Mouse (Mus musculus): ENCODE data around the gene Kctd8. TPM values are rescaled to one million over a fixed set of nuclear protein-coding genes. Genes with fewer than 3 reads are reported as not detected.

Gene Kctd8
- not detected for total RNA-seq (2023)

DNA sequence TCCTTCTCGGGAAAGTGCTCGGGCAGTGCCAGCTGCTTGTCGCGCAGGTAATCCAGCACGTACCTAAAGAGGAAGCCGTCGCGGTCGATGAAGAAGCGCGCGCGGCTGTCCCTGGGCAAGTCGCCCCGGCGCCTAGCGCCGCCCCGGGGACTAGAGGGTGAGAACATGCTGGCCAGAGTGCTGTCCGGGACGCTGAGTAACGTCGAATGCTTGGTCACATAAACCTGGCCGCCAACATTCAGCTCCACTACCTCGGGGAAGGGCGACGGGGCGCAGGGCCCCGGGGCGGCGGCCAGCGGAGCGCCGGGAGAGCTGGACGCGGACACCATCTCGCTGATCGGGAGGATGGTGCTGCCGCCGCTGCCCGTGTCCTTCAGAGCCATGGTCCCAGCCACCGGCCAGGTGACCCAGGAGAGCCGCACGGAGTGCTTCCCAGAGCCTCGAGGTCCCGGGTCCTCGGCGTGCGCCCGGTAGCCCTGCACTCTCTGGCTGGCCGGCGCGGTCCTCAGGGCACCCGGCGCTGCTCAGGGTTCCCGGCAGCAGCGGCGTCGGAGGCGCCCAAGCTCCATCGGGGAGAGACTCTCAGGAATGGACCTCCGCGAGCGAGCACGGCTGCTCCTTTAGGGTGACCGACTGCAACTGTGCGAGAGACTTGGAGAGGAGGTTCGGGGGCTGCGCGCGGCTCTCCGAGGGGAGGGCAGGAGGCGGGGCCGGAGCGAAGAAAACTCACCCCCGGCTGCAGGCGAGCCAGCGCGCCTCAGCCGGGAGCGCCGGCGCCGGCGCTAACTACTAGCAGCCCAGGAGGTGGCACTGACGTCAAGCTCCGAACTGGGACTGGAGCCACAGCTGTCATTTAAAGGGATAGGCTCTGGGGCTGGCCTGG, at the start of gene Kctd8:
Gene Kctd8, minus strand, starts transcription at position 761 of the 883 bp plus-strand sequence.

Other genes with a start within 250 kb of the Kctd8 start
- not detected for gene Yipf7, start 201.0 kb upstream of the Kctd8 start, total RNA-seq (2023)
- 16.5 TPM for gene Guf1, start 215.2 kb upstream of the Kctd8 start, total RNA-seq (2023)

All from CD4-positive naive resting alpha-beta T cell, adult 57 days (primary cell).